Mouse (Mus musculus): ENCODE data around the gene Mki67.
"Not testable (repeated sequence)": the region's sequence is repeated elsewhere in the genome, so short reads cannot be mapped to it uniquely, and the experiment has no call there.

The Mki67 gene

DNA sequence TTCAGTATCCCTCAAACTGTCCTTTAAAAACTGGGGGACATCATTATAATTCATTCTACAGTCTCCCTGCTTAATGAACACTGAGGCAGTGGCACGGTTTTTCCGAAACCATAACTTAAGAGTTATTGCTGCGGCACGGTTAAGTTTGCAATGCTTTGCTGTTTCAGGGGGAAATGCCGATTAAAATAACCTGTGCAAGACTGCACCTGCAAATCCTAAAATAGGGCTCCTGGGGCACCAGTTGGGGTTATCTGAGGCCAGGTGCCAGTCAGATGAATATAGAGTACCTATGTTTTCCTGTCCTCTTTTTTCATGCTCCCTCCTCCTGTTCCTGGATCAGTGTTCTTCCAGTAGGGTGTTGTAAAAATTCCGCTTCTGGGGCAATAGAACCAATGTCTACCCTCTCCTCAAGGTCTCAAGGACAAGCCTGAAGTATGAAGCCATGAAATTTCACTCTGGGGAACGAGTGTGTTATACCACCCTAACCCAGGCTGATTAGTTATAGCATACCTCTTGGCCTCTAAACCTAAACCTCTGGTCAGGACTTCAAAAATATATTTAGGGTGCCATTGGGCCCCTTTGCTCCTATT, 902 bp upstream of the Mki67 start:
- no peak for DNase-seq (ENCODE audit: extremely low spot score)

DNA sequence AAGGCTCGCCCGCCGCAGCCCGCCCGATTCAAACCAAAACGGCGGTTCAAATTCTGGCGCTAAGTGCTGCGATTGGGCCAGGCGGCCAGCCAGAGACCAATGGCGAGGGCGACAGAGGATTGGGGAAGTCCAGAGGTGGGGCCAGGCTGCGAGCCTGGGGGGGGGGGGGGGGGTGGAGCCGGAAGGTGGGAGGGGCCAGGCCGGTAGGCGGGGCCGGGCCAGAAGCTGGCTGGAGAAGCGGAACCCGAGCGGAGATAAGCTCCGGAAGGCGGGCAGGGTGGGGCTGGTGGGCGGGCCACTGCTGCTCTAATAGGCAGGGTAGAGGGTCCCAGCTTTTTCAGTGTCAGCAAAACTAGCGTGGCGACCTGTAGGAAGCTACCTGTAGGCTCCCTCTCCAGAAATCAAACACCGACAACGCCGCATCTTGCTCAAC, 300 bp upstream of the Mki67 start:
- DNase-seq (ENCODE audit: extremely low spot score) = peak; percentile 99

DNA sequence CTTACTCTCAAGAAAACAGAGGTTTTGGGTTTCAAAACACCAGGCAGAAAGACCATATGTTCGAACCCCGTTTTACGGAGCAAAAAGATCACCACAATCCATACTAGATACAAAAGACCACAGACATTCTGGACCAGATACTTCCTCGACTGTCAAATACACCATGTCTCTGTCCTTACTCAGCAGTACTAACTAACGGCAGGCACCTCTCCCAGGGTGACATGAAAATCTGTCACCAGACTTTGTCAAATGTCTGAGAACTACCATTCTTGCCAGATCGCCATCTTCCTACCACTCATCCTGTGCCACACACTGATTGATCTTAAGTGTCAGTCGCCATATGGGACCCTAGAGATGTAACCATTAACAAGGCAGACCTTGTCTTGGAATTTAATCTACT, 995 bp downstream of the Mki67 start:
- no peak for DNase-seq (ENCODE audit: extremely low spot score)

GRCm38 (mm10) chr7:135713326-135713725, 2.8 kb downstream of the Mki67 start:
- DNase-seq (ENCODE audit: extremely low spot score) = no peak

GRCm38 (mm10) chr7:135712534-135712933, 3.6 kb downstream of the Mki67 start:
- DNase-seq (ENCODE audit: extremely low spot score) = no peak

DNA sequence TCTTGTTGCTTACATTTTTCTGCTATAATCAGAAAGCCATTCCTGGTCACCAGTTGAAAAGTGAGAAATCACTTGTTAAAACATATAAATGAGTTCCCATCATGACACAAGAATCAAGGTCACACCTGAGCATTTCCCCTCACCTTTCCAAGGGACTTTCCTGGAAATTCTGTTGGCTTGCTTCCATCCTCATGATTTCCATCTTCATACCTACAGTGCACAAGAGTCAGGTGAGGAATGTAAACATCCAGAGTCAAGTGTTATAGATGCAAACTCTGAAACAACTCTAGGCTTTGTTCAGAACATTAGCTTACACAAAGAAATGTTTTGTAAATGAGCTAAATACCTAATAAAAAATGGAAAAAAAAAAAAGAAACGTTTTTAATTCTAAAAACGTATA, 5.5 kb downstream of the Mki67 start:
- DNase-seq (ENCODE audit: extremely low spot score) = no peak

- no peak for DNase-seq (ENCODE audit: extremely low spot score)
Observed at GRCm38 (mm10) chr7:135705753-135706152, 10.4 kb downstream of the Mki67 start.

DNA sequence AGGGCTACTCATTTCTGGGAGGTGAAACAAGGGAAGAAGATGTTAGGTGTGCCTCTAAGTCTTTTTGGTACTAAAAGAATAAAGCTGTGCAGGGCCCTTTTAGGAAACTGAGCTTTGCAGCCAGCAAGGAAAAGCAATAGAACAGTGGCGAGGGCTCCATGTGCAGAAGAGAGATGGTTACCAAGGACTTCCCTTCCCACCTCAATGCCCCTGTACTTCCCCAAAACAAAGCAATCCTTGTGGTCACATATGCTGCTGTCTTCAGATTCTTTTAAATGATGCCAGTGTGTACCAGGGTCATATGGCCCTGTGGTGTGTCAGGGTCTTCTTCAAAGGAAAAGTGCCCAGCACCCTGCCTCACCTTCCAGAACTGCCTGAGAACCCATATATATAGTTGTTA, 11.1 kb downstream of the Mki67 start:
- no peak for DNase-seq (ENCODE audit: extremely low spot score)

DNA sequence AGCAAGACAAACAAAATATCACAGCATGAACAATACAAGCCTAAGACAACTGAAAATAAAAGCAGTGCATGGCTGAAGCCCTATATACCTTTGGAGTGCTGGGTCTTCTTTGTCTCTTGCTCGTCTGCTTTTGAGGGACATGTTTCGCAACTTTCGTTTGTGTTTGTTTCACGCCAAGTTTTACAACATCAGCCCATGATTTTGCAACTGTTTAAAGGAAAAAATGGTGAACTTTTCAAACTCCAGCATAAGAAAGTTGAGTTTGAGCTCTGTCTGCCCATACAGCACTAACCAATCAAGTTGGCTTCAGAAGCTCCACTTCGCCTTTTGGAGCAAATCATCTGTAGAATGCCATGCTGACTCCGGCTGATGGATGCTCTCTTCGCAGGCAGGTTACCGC, 11.9 kb downstream of the Mki67 start:
- DNase-seq (ENCODE audit: extremely low spot score) = no peak

DNA sequence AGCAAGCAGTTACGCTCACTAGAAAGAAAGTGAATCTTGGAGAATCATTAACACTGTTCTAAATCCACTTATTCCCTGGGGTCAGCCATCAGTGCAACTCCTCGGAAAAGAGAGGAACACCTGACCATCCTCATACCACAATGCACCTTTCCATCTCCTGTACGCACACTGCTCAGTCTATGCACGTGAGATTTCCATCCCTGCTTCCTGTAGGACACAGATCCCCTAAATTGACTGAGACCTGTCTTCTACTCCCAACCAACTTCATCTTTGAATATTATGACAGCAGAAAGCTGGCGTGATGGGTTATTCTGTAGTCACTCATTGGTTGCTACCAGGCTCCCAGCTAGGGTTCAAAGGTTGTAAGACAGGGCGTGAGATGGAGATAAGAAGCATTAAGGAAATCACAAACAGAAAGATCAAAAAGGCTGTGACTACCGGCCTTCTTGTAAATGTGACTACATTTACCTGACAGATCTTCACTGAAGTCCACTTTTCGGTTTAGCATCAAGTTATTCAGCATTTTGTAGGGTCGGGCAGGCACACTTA, 12.5 kb downstream of the Mki67 start:
- DNase-seq (ENCODE audit: extremely low spot score) = no peak

GRCm38 (mm10) chr7:135699351-135699750, 16.8 kb downstream of the Mki67 start:
- DNase-seq (ENCODE audit: extremely low spot score) = not testable (repeated sequence)

GRCm38 (mm10) chr7:135698362-135698761, 17.8 kb downstream of the Mki67 start:
- DNase-seq (ENCODE audit: extremely low spot score) = no peak

DNA sequence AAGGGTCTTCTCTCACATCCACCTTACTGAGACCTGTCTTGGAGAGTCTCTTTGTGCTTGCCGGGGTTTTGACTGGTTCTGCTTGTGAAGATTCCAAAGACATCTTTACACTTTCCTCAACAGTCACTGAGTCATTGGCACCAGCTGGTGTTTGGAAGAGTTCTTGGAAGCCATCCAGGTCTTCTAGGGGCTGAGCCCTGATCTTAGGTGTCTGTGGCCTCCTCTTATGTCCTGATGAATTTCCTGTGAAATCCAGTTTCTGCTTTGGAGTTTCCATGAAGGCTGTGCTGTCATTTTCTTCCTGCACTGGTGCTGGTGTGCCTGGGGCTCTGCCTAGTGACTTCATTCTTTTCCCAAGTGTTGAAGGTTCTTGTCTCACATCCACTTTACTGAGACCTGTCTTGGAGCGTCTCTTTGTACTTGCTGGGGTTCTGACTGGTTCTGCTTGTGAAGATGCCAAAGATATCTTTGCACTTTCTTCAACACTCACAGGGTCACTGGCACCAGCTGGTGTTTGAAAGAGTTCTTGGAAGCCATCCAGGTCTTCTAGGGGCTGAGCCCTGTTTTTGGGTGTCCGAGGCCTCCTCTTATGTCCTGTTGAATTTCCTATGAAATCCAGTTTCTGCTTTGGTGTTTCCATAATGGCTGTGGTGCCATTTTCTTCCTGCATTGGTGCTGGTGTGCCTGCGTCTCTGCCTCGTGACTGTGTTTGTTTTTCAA, 19.0 kb downstream of the Mki67 start:
- DNase-seq (ENCODE audit: extremely low spot score) = not testable (repeated sequence)

- DNase-seq (ENCODE audit: extremely low spot score) = no peak
Observed at GRCm38 (mm10) chr7:135696127-135696526, 20.0 kb downstream of the Mki67 start.

DNA sequence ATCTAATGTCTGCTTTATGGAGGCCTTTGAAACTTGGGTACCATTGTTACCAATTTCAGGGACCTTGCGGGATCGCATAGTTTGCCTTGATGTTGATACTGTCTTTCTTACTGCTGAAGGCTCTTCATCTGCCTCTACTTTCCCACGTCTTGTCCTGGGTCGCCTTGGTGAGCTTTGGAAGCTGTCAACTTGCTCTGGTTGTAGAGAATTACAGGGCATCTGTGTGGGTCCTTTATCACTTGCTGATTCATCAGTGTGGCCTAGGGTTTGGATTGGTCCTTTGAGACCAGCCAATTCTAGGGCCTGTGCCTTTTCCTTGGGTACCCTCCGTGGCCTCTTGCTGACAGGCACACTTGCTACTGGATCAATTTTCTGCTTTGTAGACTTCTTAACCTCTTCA, 21.4 kb downstream of the Mki67 start:
- DNase-seq (ENCODE audit: extremely low spot score) = no peak

GRCm38 (mm10) chr7:135694130-135694529, 22.0 kb downstream of the Mki67 start:
- no peak for DNase-seq (ENCODE audit: extremely low spot score)

DNA sequence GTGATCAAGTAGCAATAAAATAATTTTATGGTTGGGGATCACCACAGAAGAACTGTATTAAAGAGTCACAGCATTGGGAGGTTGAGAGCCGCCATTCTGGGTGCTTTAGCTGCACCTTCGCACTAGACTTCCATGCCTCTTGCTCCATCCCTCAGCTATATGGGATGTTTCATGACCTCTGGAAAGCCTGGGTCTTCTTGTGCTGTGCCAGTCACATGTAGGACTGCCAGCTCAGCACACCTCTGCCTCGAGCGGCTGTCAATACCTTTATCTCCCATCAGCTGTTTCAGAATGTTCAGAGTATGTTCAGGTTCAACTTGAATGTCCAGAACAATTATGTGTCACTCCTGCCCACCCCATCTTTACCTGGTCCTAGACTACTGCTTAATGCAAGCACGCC, 24.2 kb downstream of the Mki67 start:
- DNase-seq (ENCODE audit: extremely low spot score) = no peak

- DNase-seq (ENCODE audit: extremely low spot score) = no peak
Observed at GRCm38 (mm10) chr7:135689396-135689795, 26.8 kb downstream of the Mki67 start.

DNA sequence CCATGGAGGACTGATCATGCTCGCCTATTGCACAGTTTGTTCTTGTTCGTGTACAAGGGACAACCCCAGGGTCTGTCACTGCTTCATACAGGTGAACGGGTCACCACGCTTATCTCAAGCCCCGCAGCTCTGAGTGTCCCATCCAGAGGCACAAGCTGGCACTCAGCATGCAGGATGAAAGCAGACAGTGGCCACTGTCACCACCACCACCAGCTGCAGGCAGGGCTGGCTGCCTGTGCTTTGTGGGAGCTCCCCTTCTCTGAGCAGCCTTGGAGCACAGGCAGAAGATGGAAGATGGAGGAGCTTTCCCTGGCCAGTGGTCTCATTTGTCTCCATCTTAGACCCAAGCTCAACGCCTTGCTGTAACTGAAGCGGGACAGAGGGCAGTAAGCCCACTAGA, 31.2 kb downstream of the Mki67 start:
- DNase-seq (ENCODE audit: extremely low spot score) = peak; percentile 19

DNA sequence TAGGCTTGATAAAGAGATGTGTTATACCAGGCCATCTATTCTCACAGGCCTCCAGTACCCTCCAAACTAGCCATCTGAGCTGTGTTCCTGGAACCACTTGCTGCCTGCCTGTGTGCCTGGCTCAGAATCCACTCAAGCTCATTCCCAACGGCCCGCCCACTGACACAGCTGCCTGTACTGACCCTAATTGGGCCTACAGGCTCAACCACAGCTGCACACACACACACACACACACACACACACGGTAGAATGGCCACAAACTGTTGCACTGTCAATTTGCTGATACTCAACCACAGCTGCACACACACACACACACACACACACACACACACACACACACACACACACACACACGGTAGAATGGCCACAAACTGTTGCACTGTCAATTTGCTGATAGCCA, 32.1 kb downstream of the Mki67 start:
- not testable (repeated sequence) for DNase-seq (ENCODE audit: extremely low spot score)

DNA sequence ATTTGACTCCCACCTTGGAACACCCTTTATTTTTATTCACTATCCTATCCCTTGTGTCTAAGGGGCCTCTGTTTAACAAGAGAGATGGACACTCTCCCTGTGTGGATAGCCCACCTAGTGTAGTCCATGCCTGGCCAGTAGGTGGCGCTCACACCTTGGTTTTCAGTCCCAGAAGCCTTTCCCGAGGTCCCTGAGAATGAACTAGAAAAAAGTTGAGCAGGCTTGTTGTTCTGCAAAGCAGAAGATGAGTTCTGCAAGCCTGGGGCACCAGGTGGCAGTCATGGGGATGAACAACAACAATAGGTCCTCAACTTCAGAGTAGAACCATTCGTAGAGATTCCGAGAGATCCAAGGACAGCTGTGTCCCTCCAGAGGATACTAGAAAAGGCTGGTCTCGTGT, 35.8 kb downstream of the Mki67 start:
- peak; percentile 22 for DNase-seq (ENCODE audit: extremely low spot score)

GRCm38 (mm10) chr7:135676722-135677121, 39.4 kb downstream of the Mki67 start:
- DNase-seq (ENCODE audit: extremely low spot score) = no peak

GRCm38 (mm10) chr7:135673576-135673975, 42.6 kb downstream of the Mki67 start:
- no peak for DNase-seq (ENCODE audit: extremely low spot score)

Measured in embryo, embryonic 9.5 days (tissue).